Mouse (Mus musculus) right cerebral cortex, postnatal 14 days (tissue): ENCODE results near the gene Magi1.

Source experiments
- DNase-seq: peaks from one replicate; pipeline ENCODE4 v3.0.0; 2022

The Magi1 gene

GRCm38 (mm10) chr6:93871516-93871915, 412.2 kb downstream of the Magi1 start:
- DNase-seq: no peak

- DNase-seq: no peak
Observed at GRCm38 (mm10) chr6:93870023-93870422, 413.7 kb downstream of the Magi1 start.

GRCm38 (mm10) chr6:93862263-93862662, 421.5 kb downstream of the Magi1 start:
- no peak for DNase-seq

GRCm38 (mm10) chr6:93856783-93857182, 426.9 kb downstream of the Magi1 start:
- DNase-seq: no peak

- DNase-seq: no peak
Observed at GRCm38 (mm10) chr6:93855806-93856641, 427.7 kb downstream of the Magi1 start.

GRCm38 (mm10) chr6:93848942-93849790, 434.6 kb downstream of the Magi1 start:
- DNase-seq: no peak

- DNase-seq: no peak
Observed at GRCm38 (mm10) chr6:93845498-93845897, 438.2 kb downstream of the Magi1 start.

GRCm38 (mm10) chr6:93845080-93845479, 438.6 kb downstream of the Magi1 start:
- no peak for DNase-seq

- peak; percentile 13 for DNase-seq
Observed at GRCm38 (mm10) chr6:93844576-93844975, 439.1 kb downstream of the Magi1 start.

- no peak for DNase-seq
Observed at GRCm38 (mm10) chr6:93838398-93838797, 445.3 kb downstream of the Magi1 start.

GRCm38 (mm10) chr6:93836585-93836984, 447.1 kb downstream of the Magi1 start:
- DNase-seq: no peak

GRCm38 (mm10) chr6:93835211-93835610, 448.5 kb downstream of the Magi1 start:
- DNase-seq: no peak

GRCm38 (mm10) chr6:93828262-93828661, 455.5 kb downstream of the Magi1 start:
- DNase-seq: no peak

- no peak for DNase-seq
Observed at GRCm38 (mm10) chr6:93826875-93827274, 456.8 kb downstream of the Magi1 start.

GRCm38 (mm10) chr6:93822221-93822897, 461.4 kb downstream of the Magi1 start:
- no peak for DNase-seq

GRCm38 (mm10) chr6:93821512-93821911, 462.2 kb downstream of the Magi1 start:
- no peak for DNase-seq

GRCm38 (mm10) chr6:93819888-93820287, 463.8 kb downstream of the Magi1 start:
- peak; percentile 70 for DNase-seq

GRCm38 (mm10) chr6:93819282-93819681, 464.4 kb downstream of the Magi1 start:
- no peak for DNase-seq

GRCm38 (mm10) chr6:93818494-93818893, 465.2 kb downstream of the Magi1 start:
- DNase-seq: no peak

GRCm38 (mm10) chr6:93805407-93805936, 478.2 kb downstream of the Magi1 start:
- no peak for DNase-seq

- DNase-seq: no peak
Observed at GRCm38 (mm10) chr6:93802390-93802789, 481.3 kb downstream of the Magi1 start.

GRCm38 (mm10) chr6:93800465-93800864, 483.3 kb downstream of the Magi1 start:
- no peak for DNase-seq
